Mouse (Mus musculus) thymus, adult 18-20 months (tissue): ENCODE measurements at regions not wholly inside any gene's neighbourhood (a gene's known extent, or its start where the extent isn't known, plus 50 kb on each side); places are given as distances from the start of the nearest gene placed in this dataset.

Experiments
- DNase-seq, 2 experiments: peaks; one replicate each; pipeline ENCODE4 v3.0.0; 2022; ENCODE audit warnings: mixed read lengths in 2 of 2

DNA sequence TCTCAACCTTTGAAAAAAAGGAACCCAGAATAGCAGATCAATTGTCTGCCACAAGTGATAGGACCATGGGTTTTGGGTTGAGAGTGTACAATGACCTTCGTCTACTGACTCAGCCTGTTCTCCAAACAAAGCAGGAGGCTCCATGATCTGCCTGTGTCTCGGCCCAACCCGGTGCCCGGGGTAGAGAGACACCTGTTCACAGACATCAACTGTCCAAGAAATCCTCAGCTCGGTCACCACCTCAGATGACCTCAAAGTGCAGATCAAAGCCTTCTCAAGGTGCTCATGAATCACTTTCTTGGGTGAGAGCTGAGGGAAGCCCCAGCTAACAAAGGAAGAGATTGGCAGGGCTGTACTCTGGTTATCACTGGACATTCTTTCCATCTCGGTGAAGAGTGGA lies 108.1 kb upstream of the Ctnnb1 start:
- no peak for DNase-seq

GRCm38 (mm10) chr9:120823397-120823796 lies 105.6 kb upstream of the Ctnnb1 start:
- no peak for DNase-seq

DNA sequence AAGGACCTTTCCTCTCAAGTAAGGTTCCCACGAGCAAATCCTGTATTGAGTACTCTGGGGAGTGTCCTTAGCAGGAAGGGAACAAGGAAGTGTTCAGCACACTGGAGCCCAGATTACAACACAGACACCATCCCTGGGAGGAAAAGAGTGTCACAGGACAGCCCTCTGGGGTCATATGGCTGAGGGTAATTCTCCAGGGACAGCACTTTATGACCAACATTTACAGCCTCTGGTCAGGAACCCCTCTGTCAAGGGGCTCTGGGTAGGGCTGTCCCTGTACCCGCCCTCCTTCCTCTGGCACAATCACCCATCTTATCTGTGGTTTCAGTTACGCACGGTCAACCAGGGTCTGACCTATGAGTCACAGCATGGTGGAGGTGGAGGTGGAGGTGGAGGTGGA lies 102.8 kb upstream of the Ctnnb1 start:
- no peak for DNase-seq

GRCm38 (mm10) chr9:120830526-120830925 lies 98.5 kb upstream of the Ctnnb1 start:
- DNase-seq, result no peak

DNA sequence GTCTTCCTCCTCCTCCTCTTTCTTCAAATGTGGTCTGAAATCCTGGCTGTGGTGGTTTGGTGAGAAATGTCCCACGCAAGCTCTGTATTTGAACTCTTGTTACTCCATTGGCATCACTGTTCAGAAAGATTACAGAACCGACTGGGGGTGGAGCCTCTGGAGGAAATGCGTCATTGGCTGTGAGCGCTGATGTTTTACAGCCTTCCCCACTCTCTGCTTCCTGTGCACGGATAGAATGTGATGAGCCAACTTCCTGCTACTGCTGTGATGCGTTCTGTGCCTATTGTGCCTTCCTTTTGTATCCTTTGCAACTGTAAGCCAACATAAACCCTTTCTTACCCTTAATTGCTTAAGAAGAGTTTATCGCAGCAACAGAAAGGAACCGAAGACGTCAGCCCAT lies 94.8 kb upstream of the Ctnnb1 start:
- no peak for DNase-seq

- DNase-seq, result no peak
Observed at GRCm38 (mm10) chr9:120835621-120836020, 93.4 kb upstream of the Ctnnb1 start.

DNA sequence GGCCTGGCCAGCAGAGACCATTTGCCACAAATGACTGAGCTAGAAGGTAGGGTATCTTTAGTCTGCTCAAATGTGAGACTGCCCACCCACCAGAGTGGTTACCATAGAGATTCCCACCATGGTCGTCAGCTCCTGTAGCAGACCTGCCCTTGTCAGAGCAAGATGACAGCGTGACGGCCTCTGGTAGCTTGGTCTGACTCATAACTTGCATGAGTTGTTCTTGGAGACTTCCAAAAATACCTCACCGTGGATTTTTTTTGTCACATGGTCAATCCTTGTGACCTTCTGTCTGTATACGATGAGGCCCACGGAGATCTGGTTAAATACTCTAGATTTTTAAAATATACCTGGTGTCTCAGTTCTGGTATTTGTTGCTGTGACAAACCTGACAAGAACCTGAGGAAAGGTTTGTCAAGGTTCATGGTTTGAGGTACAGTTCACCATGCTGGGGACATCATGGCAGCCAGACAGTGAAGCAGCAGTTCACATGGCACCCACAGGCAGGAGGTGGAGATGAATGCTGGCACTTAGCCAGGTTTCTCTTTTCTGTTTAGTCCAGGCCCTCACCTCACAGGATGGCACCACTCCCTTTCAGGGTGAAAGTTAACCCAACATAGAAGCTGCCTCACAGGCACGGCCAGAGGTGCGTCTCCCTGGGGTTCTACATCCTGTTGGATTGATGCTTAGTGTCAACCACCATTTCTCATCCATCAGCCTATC lies 91.4 kb upstream of the Ctnnb1 start:
- DNase-seq, result no peak

DNA sequence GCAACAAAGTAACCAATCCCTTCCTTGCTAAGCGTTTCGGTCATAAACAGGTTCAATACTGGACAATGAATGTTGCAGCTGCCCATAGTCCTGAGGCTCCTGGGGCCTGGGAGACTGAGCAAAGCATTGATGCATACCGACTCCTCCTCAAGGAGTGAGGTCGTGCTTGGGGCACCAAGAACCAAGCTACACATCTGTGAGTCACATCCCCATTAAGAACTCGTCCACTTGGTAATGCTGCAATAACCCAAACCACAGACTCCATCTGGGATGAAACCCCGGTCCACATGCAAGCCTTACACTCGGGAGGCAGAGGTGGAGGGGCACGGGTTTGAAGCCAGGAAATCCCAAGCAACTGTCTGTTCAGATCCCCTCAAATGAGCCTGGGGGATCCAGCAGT lies 85.3 kb upstream of the Ctnnb1 start:
- no peak for DNase-seq

DNA sequence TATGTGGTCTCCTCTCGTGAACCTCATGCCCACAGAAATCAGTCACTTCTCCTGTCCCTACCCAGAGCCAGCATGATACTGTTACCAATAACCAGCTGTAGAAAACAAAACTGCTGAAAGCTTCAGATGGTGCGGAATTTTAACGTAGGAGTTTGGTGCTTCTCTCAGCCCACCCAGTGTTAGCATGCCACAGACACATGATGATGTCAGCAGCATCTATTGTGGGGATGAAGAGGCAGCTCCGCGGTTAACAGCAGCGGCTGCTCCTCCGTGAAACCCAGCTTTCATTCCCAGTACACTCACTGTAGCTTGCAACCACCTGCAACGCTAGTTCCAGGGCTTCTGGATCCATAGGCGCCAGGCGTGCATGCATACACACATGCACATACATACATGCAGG lies 83.5 kb upstream of the Ctnnb1 start:
- no peak for DNase-seq

GRCm38 (mm10) chr9:120847649-120848048 lies 81.4 kb upstream of the Ctnnb1 start:
- no peak for DNase-seq

DNA sequence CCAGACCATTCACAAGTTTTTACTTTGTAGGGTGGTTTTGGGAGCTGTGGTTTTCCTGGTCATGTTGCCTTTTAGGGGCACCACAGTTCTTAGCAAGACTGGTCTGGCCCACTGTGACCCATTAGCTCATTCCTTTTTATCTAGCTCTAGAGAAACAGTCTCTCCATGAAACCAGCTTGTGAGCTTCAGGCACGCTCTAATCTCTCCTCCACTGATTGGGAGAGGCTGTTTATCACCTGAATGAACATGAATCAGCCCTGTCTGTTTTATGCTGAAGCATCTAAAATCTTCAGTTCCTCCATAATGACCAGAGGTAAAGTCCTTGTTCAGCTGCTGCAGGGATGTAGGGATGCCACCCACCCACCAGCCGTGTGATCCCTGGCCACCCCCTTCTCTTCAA lies 80.1 kb upstream of the Ctnnb1 start:
- no peak for DNase-seq

GRCm38 (mm10) chr9:120850092-120850491 lies 78.9 kb upstream of the Ctnnb1 start:
- DNase-seq, result no peak

DNA sequence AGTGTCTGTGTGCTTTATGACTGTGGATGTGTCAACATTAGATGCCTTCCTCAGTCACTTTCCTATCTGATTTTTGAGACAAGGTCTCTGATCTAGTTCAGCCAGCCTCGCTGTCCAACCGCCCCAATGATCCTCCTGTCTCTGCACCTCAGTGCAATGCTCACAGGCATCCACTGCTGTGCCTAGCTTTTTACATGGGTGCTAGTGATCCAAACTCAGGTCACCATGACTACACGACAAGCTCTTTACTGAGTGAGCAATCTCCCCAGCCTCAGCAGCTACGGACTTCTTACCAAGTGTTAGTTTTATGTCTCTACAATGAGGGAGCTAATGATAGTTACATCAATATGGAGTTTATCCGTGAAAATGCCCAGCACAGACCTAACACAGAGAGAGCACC lies 77.1 kb upstream of the Ctnnb1 start:
- no peak for DNase-seq

GRCm38 (mm10) chr9:120852572-120852971 lies 76.4 kb upstream of the Ctnnb1 start:
- no peak for DNase-seq

- no peak for DNase-seq
Observed at GRCm38 (mm10) chr9:120853032-120853597, 75.9 kb upstream of the Ctnnb1 start.

GRCm38 (mm10) chr9:120854351-120854750 lies 74.7 kb upstream of the Ctnnb1 start:
- no peak for DNase-seq

GRCm38 (mm10) chr9:120855293-120856050 lies 73.5 kb upstream of the Ctnnb1 start:
- DNase-seq, result no peak

DNA sequence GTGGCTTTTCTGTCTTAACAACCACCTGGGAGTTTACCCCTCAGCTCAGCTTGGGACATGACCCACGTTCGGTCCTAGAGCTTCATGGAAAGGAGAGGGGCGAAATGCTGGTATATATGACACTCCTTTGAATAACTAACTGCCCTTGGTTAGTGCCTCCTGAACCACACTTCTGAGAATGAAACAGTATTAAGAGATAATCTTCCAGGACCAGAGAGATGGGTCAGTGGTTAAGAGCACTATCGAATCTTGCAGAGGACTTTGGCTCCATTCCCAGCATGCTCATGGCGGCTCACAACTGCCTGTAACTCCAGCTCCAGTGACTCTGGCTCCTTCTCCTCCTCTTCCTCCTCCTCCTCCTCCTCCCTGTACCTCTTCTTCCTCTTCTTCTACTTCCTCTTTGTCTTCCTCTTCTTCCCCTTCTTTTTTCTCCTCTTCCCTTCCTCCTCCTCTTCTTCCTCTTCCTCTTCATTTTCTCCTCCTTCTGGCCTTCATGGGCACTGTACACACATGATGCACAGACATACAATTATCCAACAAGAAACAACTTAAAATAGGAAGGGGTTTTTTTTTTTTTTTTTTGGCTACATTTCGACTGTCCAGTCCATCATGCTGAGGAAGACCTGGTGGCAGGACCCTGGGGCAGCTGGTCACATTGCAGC lies 71.0 kb upstream of the Ctnnb1 start:
- DNase-seq, result no peak

GRCm38 (mm10) chr9:120860969-120861595 lies 67.9 kb upstream of the Ctnnb1 start:
- no peak for DNase-seq

GRCm38 (mm10) chr9:120861788-120862345 lies 67.1 kb upstream of the Ctnnb1 start:
- DNase-seq, result no peak

GRCm38 (mm10) chr9:120864410-120864809 lies 64.6 kb upstream of the Ctnnb1 start:
- no peak for DNase-seq

- no peak for DNase-seq
Observed at GRCm38 (mm10) chr9:120866251-120866650, 62.8 kb upstream of the Ctnnb1 start.

DNA sequence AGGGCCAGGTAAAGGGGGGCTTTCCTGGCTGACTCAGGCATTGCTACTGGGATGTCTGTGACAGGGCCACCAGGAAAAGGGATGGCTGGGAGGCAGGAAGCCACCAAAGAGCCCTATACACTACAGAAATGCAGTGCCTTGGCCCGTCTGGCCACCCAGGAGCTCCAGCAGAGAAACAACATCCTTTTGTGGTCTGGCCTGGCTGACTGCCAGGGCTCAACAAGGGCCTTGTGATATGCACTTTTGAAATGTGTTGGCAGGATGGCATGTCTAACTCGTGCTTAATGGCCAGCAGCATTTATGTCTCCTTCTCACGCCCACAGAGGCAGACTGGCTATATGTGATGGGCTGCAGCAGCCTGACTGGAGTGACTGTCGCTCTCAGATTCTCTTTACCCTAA lies 62.3 kb upstream of the Ctnnb1 start:
- DNase-seq, result peak in 1 of 2 experiments; percentile 19
